Mouse (Mus musculus) neural tube, embryonic 11.5 days (tissue): Measurements from ENCODE around the gene Abca1. TPM values are rescaled to one million over a fixed set of nuclear protein-coding genes. Genes with fewer than 3 reads are reported as not detected.

Source experiments
- ATAC-seq: fragments of 200-750 bp; cut with Nextera tagmentation; 2 replicates; pipeline ENCODE4 v1.8.0; 2017; ENCODE audit warnings: moderate number of reproducible peaks, mild to moderate bottlenecking, moderate TSS enrichment, moderate library complexity; ENCODE audit not compliant: insufficient read depth, low FRiP score, low TSS enrichment
- DNase-seq: peaks from one replicate; pipeline ENCODE4 v3.0.0-alpha.2; 2015; ENCODE audit warnings: low spot score
- H3K27ac ChIP-seq: fragments of 300-500 bp; sonication (generic); 2 replicates; pipeline ENCODE4 v1.5.1; 2014; ENCODE audit warnings: low read depth, mild to moderate bottlenecking, low read length
- H3K27me3 ChIP-seq: fragments of 300-500 bp; sonication (generic); 2 replicates; pipeline ENCODE4 v1.6.1; 2014; ENCODE audit warnings: mild to moderate bottlenecking, low read length, mixed read lengths; ENCODE audit not compliant: control insufficient read depth, insufficient read depth
- H3K36me3 ChIP-seq: fragments of 300-500 bp; sonication (generic); 2 replicates; pipeline ENCODE4 v1.6.1; 2014; ENCODE audit warnings: mild to moderate bottlenecking, low read length, moderate library complexity, mixed read lengths; ENCODE audit not compliant: control insufficient read depth, insufficient read depth
- H3K4me1 ChIP-seq: fragments of 300-500 bp; sonication (generic); 2 replicates; pipeline ENCODE4 v1.6.1; 2014; ENCODE audit warnings: low read length, mixed read lengths; ENCODE audit not compliant: control insufficient read depth, insufficient read depth
- H3K4me2 ChIP-seq: fragments of 300-500 bp; sonication (generic); 2 replicates; pipeline ENCODE4 v1.6.1; 2014; ENCODE audit warnings: low read depth, mild to moderate bottlenecking, moderate library complexity
- H3K4me3 ChIP-seq: fragments of 300-500 bp; sonication (generic); 2 replicates; pipeline ENCODE4 v1.5.1; 2014; ENCODE audit warnings: low read depth, low read length
- H3K9ac ChIP-seq: fragments of 300-500 bp; sonication (generic); 2 replicates; pipeline ENCODE4 v1.6.1; 2014; ENCODE audit warnings: mild to moderate bottlenecking, low read length
- H3K9me3 ChIP-seq: fragments of 300-500 bp; sonication (generic); 2 replicates; pipeline ENCODE4 v1.6.1; 2016; ENCODE audit warnings: low read length; ENCODE audit not compliant: control insufficient read depth
- WGBS: fragments of 180-500 bp; shearing (Covaris S2); extraction: QIAGEN DNeasy Blood & Tissue Kit; methylation state at CpG from one replicate; pipeline ENCODE4 v1.1.7; 2014; 5-methylcytosine and 5-hydroxymethylcytosine counted together
- polyA plus RNA-seq: library from polyadenylated mRNA; unstranded; fragments of >200 nt; fragmentation: Nextera tagmentation; extraction: Ambion mirVana; gene quantifications from 2 replicates; pipeline ENCODE4 v1.2.1, GENCODE M21; 2014

Gene Abca1
- polyA plus RNA-seq, 1 experiment from 2014 or later = 11.0 TPM

- Histone ChIP-seq H3K27ac (no peak overlapping the region), H3K36me3 (peaks cover 4% of the 10 kb centered on the region; the same call in 1 of the 2 replicates), H3K4me2 (no peak overlapping the region), H3K4me3 (no peak overlapping the region), H3K27me3 (no peaks in the 10 kb centered on the region), H3K9me3 (no peaks in the 10 kb centered on the region), H3K9ac (no peak overlapping the region), H3K4me1 (no peaks in the 10 kb centered on the region)
- DNase-seq = no peak
- WGBS = 87% methylated on average over 3 of the region's 3 CpGs
- no peak for ATAC-seq
Measured at GRCm38 (mm10) chr4:53122310-53122709, 37.4 kb downstream of the Abca1 start.

GRCm38 (mm10) chr4:53121516-53122227 is 38.0 kb downstream of the Abca1 start:
- no peaks in the 10 kb centered on the region for H3K27me3 ChIP-seq
- H3K36me3 ChIP-seq = no peaks in the 10 kb centered on the region
- no peak for ATAC-seq
- H3K27ac ChIP-seq = no peak overlapping the region
- no peak overlapping the region for H3K4me3 ChIP-seq
- no peak overlapping the region for H3K4me2 ChIP-seq
- WGBS = 86% methylated on average over 7 of the region's 7 CpGs
- H3K4me1 ChIP-seq = no peaks in the 10 kb centered on the region
- no peaks in the 10 kb centered on the region for H3K9me3 ChIP-seq
- DNase-seq = no peak
- H3K9ac ChIP-seq = no peak overlapping the region

- no peak overlapping the region for H3K27ac ChIP-seq
- H3K4me2 ChIP-seq = no peak overlapping the region
- H3K36me3 ChIP-seq = no peaks in the 10 kb centered on the region
- WGBS = 83% methylated on average over 3 of the region's 3 CpGs
- no peaks in the 10 kb centered on the region for H3K27me3 ChIP-seq
- no peaks in the 10 kb centered on the region for H3K9me3 ChIP-seq
- ATAC-seq = no peak
- no peaks in the 10 kb centered on the region for H3K4me1 ChIP-seq
- H3K9ac ChIP-seq = no peak overlapping the region
- no peak overlapping the region for H3K4me3 ChIP-seq
- no peak for DNase-seq
Measured at GRCm38 (mm10) chr4:53121084-53121483, 38.6 kb downstream of the Abca1 start.

- no peaks in the 10 kb centered on the region for H3K36me3 ChIP-seq
- no peaks in the 10 kb centered on the region for H3K27me3 ChIP-seq
- no peaks in the 10 kb centered on the region for H3K4me1 ChIP-seq
- H3K4me2 ChIP-seq = no peak overlapping the region
- no peaks in the 10 kb centered on the region for H3K9me3 ChIP-seq
- no peak overlapping the region for H3K9ac ChIP-seq
- no peak overlapping the region for H3K27ac ChIP-seq
- DNase-seq = no peak
- no peak overlapping the region for H3K4me3 ChIP-seq
- no peak for ATAC-seq
- 87% methylated on average over 10 of the region's 10 CpGs for WGBS
Measured at GRCm38 (mm10) chr4:53120038-53120685, 39.5 kb downstream of the Abca1 start.

GRCm38 (mm10) chr4:53118643-53119042 is 41.1 kb downstream of the Abca1 start:
- no peak for DNase-seq
- Histone ChIP-seq H3K4me1 (no peaks in the 10 kb centered on the region), H3K27ac (no peak overlapping the region), H3K9ac (no peak overlapping the region), H3K27me3 (no peaks in the 10 kb centered on the region), H3K4me2 (no peak overlapping the region), H3K9me3 (no peaks in the 10 kb centered on the region), H3K36me3 (no peaks in the 10 kb centered on the region), H3K4me3 (no peak overlapping the region)
- WGBS = 77% methylated on average over 4 of the region's 4 CpGs
- no peak for ATAC-seq

GRCm38 (mm10) chr4:53117610-53118009 is 42.1 kb downstream of the Abca1 start:
- Histone ChIP-seq H3K36me3 (no peaks in the 10 kb centered on the region), H3K27me3 (no peaks in the 10 kb centered on the region), H3K4me1 (no peaks in the 10 kb centered on the region), H3K4me3 (no peak overlapping the region), H3K27ac (no peak overlapping the region), H3K9ac (no peak overlapping the region), H3K4me2 (no peak overlapping the region), H3K9me3 (no peaks in the 10 kb centered on the region)
- DNase-seq = no peak
- ATAC-seq = no peak

DNA sequence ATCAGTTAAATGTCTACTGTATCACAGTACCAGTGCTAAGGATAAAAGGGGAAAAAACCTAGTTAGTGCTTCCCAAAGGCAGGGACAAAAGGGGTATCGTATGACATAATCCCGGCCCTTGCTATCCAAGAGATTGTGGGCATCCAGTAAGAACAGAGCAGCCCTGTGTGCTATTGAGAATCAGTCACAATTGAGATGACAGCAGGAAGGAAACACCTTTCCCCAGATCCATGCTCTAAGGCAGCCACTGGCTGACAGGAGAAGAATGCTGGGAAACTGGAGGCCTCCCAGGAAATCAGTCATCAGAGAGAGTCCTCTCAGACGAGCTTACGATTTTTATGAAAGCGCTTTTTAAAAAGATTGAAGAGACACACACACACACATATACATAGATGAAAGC is 42.6 kb downstream of the Abca1 start:
- no peak overlapping the region for H3K27ac ChIP-seq
- no peak overlapping the region for H3K4me2 ChIP-seq
- no peak overlapping the region for H3K9ac ChIP-seq
- DNase-seq (no peak), ATAC-seq (no peak)
- H3K9me3 ChIP-seq = no peaks in the 10 kb centered on the region
- H3K4me1 ChIP-seq = no peaks in the 10 kb centered on the region
- no peaks in the 10 kb centered on the region for H3K27me3 ChIP-seq
- H3K4me3 ChIP-seq = no peak overlapping the region
- no peaks in the 10 kb centered on the region for H3K36me3 ChIP-seq
- WGBS = 80% methylated on average over 5 of the region's 5 CpGs

- H3K4me2 ChIP-seq = no peak overlapping the region
- H3K4me3 ChIP-seq = no peak overlapping the region
- ATAC-seq (no peak), DNase-seq (no peak)
- H3K9ac ChIP-seq = no peak overlapping the region
- no peaks in the 10 kb centered on the region for H3K9me3 ChIP-seq
- H3K27ac ChIP-seq = no peak overlapping the region
- H3K36me3 ChIP-seq = no peaks in the 10 kb centered on the region
- no peaks in the 10 kb centered on the region for H3K4me1 ChIP-seq
- WGBS = 38% methylated on average over 2 of the region's 5 CpGs
- no peaks in the 10 kb centered on the region for H3K27me3 ChIP-seq
Measured at GRCm38 (mm10) chr4:53115866-53116265, 43.8 kb downstream of the Abca1 start.

GRCm38 (mm10) chr4:53115410-53115809 is 44.3 kb downstream of the Abca1 start:
- 37% methylated on average over 4 of the region's 4 CpGs for WGBS
- Histone ChIP-seq H3K9ac (no peak overlapping the region), H3K4me3 (no peak overlapping the region), H3K4me1 (no peaks in the 10 kb centered on the region), H3K36me3 (no peaks in the 10 kb centered on the region), H3K27me3 (no peaks in the 10 kb centered on the region), H3K27ac (no peak overlapping the region), H3K4me2 (no peak overlapping the region), H3K9me3 (no peaks in the 10 kb centered on the region)
- ATAC-seq (peak; percentile 35; the same call in 1 of the 2 replicates), DNase-seq (no peak)
